Mouse (Mus musculus) spleen, adult 2 months (tissue): Measurements from ENCODE around the gene Spen.

Source experiments
- CTCF ChIP-seq: fragments of 200-500 bp; IDR thresholded peaks from 2 replicates; pipeline ENCODE4 v1.5.1; 2011; ENCODE audit warnings: mild to moderate bottlenecking, inconsistent platforms; ENCODE audit not compliant: insufficient read depth, insufficient read length, insufficient replicate concordance; ENCODE audit errors: extremely low read depth
- POLR2A ChIP-seq: fragments of 200-500 bp; IDR thresholded peaks from 2 replicates; pipeline ENCODE4 v1.6.1; 2011; ENCODE audit warnings: low read depth, low read length, inconsistent platforms

GRCm38 (mm10) chr4:141423288-141423687 is 115.1 kb downstream of the Spen start:
- TF ChIP-seq CTCF (no peak), POLR2A (no peak)
